Mouse (Mus musculus): ENCODE results near the gene Serpine1.

Serpine1 gene

DNA sequence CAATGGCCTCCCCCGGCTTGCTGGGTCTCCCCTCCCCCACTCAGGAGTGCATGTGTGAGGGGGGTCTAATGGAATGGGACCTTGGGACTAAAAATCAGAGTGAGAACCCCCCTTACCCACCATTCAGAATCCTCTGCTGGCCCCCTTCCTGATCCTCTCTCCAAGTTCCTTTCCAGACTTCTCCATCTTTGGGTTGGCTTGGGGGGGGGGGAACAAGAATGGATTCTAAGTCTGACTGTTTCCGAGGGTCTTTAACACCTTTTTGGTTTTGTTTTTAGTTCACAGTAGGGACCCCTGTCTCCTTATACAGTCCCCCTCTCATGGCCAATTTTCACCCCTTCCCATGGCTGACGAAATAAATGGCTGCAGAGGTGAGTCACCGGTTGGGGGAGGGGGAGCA lies 46.0 kb downstream of the Serpine1 start, which contains the start of gene Vgf:
TSS of gene Vgf (plus strand) at position 301 of the 400 bp plus-strand sequence.
- in situ Hi-C loops (cut with MboI, MseI), result loop anchor here in 1 of 2 experiments (5.0 kb wide), 1 partner anchor 76 kb away; no protein-coding TSS in a partner anchor

DNA sequence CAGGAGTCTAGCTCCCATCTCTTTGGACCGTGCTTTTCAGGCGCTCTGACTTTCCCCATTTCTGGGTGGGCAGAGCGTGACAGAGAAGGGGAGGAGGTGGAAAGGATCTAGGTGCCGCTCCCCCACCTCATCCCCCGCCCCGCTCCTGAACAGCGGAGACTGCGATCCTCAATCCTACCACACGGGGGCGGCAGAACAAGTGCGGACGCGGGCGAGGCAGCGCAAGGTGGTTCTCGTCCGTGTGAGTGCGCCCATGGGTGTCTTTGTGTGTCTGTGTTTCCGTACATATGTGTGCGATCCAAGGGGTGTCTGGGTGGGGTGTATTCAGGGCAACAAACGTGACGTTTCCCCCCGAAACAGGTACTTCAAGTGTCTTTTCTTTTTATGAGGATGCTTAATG lies 46.9 kb downstream of the Serpine1 start:
- in situ Hi-C loops (cut with MboI, MseI), result loop anchor here in 1 of 2 experiments (5.0 kb wide), 1 partner anchor 77 kb away; no protein-coding TSS in a partner anchor

DNA sequence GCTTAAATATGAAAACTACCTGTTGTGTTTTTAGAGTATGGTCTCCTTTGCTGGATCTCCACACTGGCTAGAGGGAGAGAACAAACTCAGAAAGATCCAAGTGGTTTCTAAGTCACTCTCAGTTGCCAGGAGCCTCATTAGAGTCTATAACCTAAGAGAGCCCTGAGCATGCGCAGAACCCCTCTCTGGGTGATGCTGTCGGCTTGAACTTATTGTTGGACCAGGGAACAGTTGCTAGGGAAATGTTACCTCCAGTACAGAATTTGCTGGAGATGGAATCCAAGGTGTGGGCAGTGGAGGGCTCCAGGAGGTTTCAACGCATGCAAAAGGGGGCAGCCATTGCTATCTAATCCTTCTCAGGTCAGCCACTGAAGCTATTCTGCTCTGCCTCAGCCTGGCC lies 47.8 kb downstream of the Serpine1 start:
- in situ Hi-C loops (cut with MboI, MseI), result loop anchor here in 1 of 2 experiments (5.0 to 25.0 kb wide), 2 partner anchors 97 to 263 kb away; partner anchors contain the start of genes Ache and Ufsp1

DNA sequence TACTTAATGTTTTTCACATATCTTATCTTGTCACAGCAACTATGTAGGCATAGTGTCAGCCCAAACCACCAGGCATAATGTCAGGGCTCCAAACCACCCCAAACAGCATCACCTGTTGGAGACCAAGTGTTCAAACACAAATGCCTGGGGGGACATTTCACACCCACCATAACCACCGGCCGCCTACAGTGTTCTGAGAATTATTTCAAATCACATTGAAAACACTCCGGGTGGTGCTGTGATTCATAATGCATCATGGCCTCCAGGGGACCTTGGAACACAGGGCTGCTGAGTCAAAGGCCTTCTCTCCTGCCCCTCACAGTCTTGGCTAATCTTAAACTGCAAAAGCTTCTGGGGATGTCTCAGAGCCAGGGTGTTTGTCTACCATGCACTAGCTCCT lies 56.2 kb downstream of the Serpine1 start:
- in situ Hi-C loops (cut with MboI, MseI), result loop anchor here in 1 of 2 experiments (25.0 kb wide), 1 partner anchor 271 kb away; the partner anchor contains the start of genes Ache and Ufsp1

DNA sequence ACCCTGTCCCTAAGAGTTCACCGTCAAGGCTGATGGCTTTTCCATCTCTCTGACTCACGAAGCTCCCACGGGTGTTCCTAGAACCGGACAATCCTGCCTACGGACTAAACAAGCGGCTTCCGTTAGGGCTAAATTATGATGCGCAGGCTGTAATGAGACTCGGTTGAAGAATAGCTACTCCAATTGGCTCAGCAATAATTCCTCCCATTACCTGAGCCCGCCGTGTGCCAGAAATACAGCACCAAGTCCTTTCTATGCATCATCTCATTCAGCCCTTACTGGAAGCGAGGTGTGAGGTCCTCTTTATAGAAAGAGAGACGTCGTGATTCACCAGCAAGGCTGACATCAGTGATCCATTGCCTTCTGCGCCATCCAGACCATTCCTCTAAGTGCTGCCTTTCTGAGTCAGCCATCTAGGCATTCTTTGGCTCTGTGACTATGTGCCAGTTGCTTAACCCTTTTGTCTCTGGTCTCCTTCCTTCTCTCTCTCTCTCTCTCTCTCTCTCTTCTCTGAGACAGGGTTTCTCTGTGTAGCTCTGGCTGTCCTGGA lies 59.6 kb downstream of the Serpine1 start:
- in situ Hi-C loops (cut with MboI, MseI), result loop anchor here (5.0 to 25.0 kb wide), 2 partner anchors 275 to 470 kb away; partner anchors contain the start of genes Ache (in 1 of the 2) and Ufsp1 (in 1 of the 2)

Data from T-helper 17 cell (primary cell).